Mouse (Mus musculus) stomach, embryonic 16.5 days (tissue): ENCODE data around the gene Camk2n1. TPM values are rescaled to one million over a fixed set of nuclear protein-coding genes. Genes with fewer than 3 reads are reported as not detected.

Experiments
- ATAC-seq: fragments of 200-750 bp; cut with Nextera tagmentation; 2 replicates; pipeline ENCODE4 v1.8.0; 2017; ENCODE audit warnings: moderate number of reproducible peaks, moderate TSS enrichment; ENCODE audit not compliant: insufficient read depth, low FRiP score
- H3K27ac ChIP-seq: fragments of 300-500 bp; sonication (generic); 2 replicates; pipeline ENCODE4 v1.5.1; 2014; ENCODE audit warnings: low read length
- H3K27me3 ChIP-seq: fragments of 300-500 bp; sonication (generic); 2 replicates; pipeline ENCODE4 v1.6.1; 2014; ENCODE audit warnings: low read length, control low read depth, mixed read lengths; ENCODE audit not compliant: control insufficient read depth, insufficient read depth
- H3K36me3 ChIP-seq: fragments of 300-500 bp; sonication (generic); 2 replicates; pipeline ENCODE4 v1.6.1; 2014; ENCODE audit warnings: low read length; ENCODE audit not compliant: control insufficient read depth, insufficient read depth
- H3K4me1 ChIP-seq: fragments of 300-500 bp; sonication (generic); 2 replicates; pipeline ENCODE4 v1.6.1; 2014; ENCODE audit warnings: low read length, control low read depth, mixed read lengths; ENCODE audit not compliant: control insufficient read depth, insufficient read depth
- H3K4me2 ChIP-seq: fragments of 300-500 bp; sonication (generic); 2 replicates; pipeline ENCODE4 v1.6.1; 2014; ENCODE audit warnings: low read depth, low read length, mixed read lengths
- H3K4me3 ChIP-seq: fragments of 300-500 bp; sonication (generic); replicated peaks from 2 replicates; pipeline ENCODE4 v1.5.1; 2014; ENCODE audit warnings: mild to moderate bottlenecking, low read length
- H3K9ac ChIP-seq: fragments of 300-500 bp; sonication (generic); 2 replicates; pipeline ENCODE4 v1.6.1; 2014; ENCODE audit warnings: low read length
- H3K9me3 ChIP-seq: fragments of 300-500 bp; sonication (generic); replicated peaks from 2 replicates; pipeline ENCODE4 v1.6.1; 2016; ENCODE audit warnings: low read length, control low read depth; ENCODE audit not compliant: control insufficient read depth
- WGBS: fragments of 180-500 bp; shearing (Covaris S2); extraction: QIAGEN DNeasy Blood & Tissue Kit; methylation state at CpG from one replicate; pipeline ENCODE4 v1.1.7; 2014; 5-methylcytosine and 5-hydroxymethylcytosine counted together
- polyA plus RNA-seq: library from polyadenylated mRNA; unstranded; fragments of >200 nt; fragmentation: Nextera tagmentation; extraction: Ambion mirVana; gene quantifications from 2 replicates; pipeline ENCODE4 v1.2.1, GENCODE M21; 2015

Gene Camk2n1
- polyA plus RNA-seq, 1 experiment from 2014 or later, result 2.8 TPM

- no peaks in the 10 kb centered on the region for H3K36me3 ChIP-seq
- 15% methylated on average over 19 of the region's 19 CpGs for WGBS
- H3K4me2 ChIP-seq, result peak overlapping the region; percentile 87
- ATAC-seq, result no peak
- no peaks in the 10 kb centered on the region for H3K9me3 ChIP-seq
- H3K4me3 ChIP-seq, result peak overlapping the region; percentile 81
- H3K27ac ChIP-seq, result peak overlapping the region; percentile 85
- no peaks in the 10 kb centered on the region for H3K27me3 ChIP-seq
- peak overlapping the region; percentile 90 for H3K9ac ChIP-seq
- peaks cover 25% of the 10 kb centered on the region for H3K4me1 ChIP-seq
Measured at GRCm38 (mm10) chr4:138453097-138453752, 889 bp upstream of the Camk2n1 start.

GRCm38 (mm10) chr4:138454571-138455140 is 542 bp downstream of the Camk2n1 start:
- peak overlapping the region; percentile 85 for H3K27ac ChIP-seq
- no peaks in the 10 kb centered on the region for H3K27me3 ChIP-seq
- under 1% methylated on average over 71 of the region's 78 CpGs for WGBS
- peak overlapping the region; percentile 81 for H3K4me3 ChIP-seq
- H3K4me2 ChIP-seq, result peak overlapping the region; percentile 87
- H3K9me3 ChIP-seq, result no peaks in the 10 kb centered on the region
- H3K9ac ChIP-seq, result peak overlapping the region; percentile 90
- H3K4me1 ChIP-seq, result peaks cover 28% of the 10 kb centered on the region
- peak; percentile 39 for ATAC-seq
- H3K36me3 ChIP-seq, result no peaks in the 10 kb centered on the region

- under 1% methylated on average over 58 of the region's 58 CpGs for WGBS
- H3K36me3 ChIP-seq, result no peaks in the 10 kb centered on the region
- peak; percentile 6; the same call in 1 of the 2 replicates for ATAC-seq
- H3K9ac ChIP-seq, result peak overlapping the region; percentile 90
- H3K4me2 ChIP-seq, result peak overlapping the region; percentile 87
- H3K9me3 ChIP-seq, result no peaks in the 10 kb centered on the region
- peak overlapping the region; percentile 85 for H3K27ac ChIP-seq
- H3K4me3 ChIP-seq, result peak overlapping the region; percentile 81
- H3K27me3 ChIP-seq, result no peaks in the 10 kb centered on the region
- H3K4me1 ChIP-seq, result peaks cover 28% of the 10 kb centered on the region
Measured at GRCm38 (mm10) chr4:138455141-138455955, 1.2 kb downstream of the Camk2n1 start.

GRCm38 (mm10) chr4:138455956-138456341 is 1.8 kb downstream of the Camk2n1 start:
- Histone ChIP-seq H3K4me3 (peak overlapping the region; percentile 81), H3K27me3 (no peaks in the 10 kb centered on the region), H3K36me3 (no peaks in the 10 kb centered on the region), H3K9ac (peak overlapping the region; percentile 90), H3K4me2 (peak overlapping the region; percentile 87), H3K9me3 (no peaks in the 10 kb centered on the region), H3K27ac (peak overlapping the region; percentile 85; the same call in 1 of the 2 replicates), H3K4me1 (peaks cover 30% of the 10 kb centered on the region)
- WGBS, result 2% methylated on average over 17 of the region's 17 CpGs
- ATAC-seq, result no peak

- Histone ChIP-seq H3K27ac (no peak overlapping the region), H3K4me1 (peaks cover 32% of the 10 kb centered on the region), H3K36me3 (no peaks in the 10 kb centered on the region), H3K9ac (peak overlapping the region; percentile 90), H3K27me3 (no peaks in the 10 kb centered on the region), H3K4me2 (peak overlapping the region; percentile 87), H3K9me3 (no peaks in the 10 kb centered on the region), H3K4me3 (peak overlapping the region; percentile 81)
- 20% methylated on average over 8 of the region's 8 CpGs for WGBS
- ATAC-seq, result no peak
Measured at GRCm38 (mm10) chr4:138456536-138456935, 2.4 kb downstream of the Camk2n1 start.

GRCm38 (mm10) chr4:138457091-138457490 is 3.0 kb downstream of the Camk2n1 start:
- ATAC-seq, result no peak
- Histone ChIP-seq H3K27me3 (no peaks in the 10 kb centered on the region), H3K9me3 (no peaks in the 10 kb centered on the region), H3K27ac (no peak overlapping the region), H3K4me3 (no peak overlapping the region), H3K36me3 (no peaks in the 10 kb centered on the region), H3K9ac (no peak overlapping the region), H3K4me2 (peak overlapping the region; percentile 87; the same call in 1 of the 2 replicates), H3K4me1 (peaks cover 32% of the 10 kb centered on the region)
- WGBS, result 35% methylated on average over 4 of the region's 4 CpGs

GRCm38 (mm10) chr4:138458171-138458570 is 4.1 kb downstream of the Camk2n1 start:
- Histone ChIP-seq H3K36me3 (no peaks in the 10 kb centered on the region), H3K27ac (no peak overlapping the region), H3K4me2 (no peak overlapping the region), H3K4me3 (no peak overlapping the region), H3K9ac (no peak overlapping the region), H3K4me1 (peaks cover 38% of the 10 kb centered on the region), H3K9me3 (no peaks in the 10 kb centered on the region), H3K27me3 (no peaks in the 10 kb centered on the region)
- no peak for ATAC-seq
- WGBS, result 81% methylated on average over 7 of the region's 7 CpGs

- Histone ChIP-seq H3K36me3 (no peaks in the 10 kb centered on the region), H3K9me3 (no peaks in the 10 kb centered on the region), H3K27me3 (no peaks in the 10 kb centered on the region), H3K9ac (no peak overlapping the region), H3K4me3 (no peak overlapping the region), H3K4me1 (peaks cover 38% of the 10 kb centered on the region), H3K27ac (0 out of 2 replicates have a peak overlapping the region, but pooled peaks have one; percentile 17), H3K4me2 (no peak overlapping the region)
- WGBS, result 58% methylated on average over 5 of the region's 5 CpGs
- no peak for ATAC-seq
Measured at GRCm38 (mm10) chr4:138458735-138459440, 4.8 kb downstream of the Camk2n1 start.
